Mouse (Mus musculus) embryonic facial prominence, embryonic 10.5 days (tissue): ENCODE results near the gene Trabd2b. TPM values are rescaled to one million over a fixed set of nuclear protein-coding genes. Genes with fewer than 3 reads are reported as not detected.

Experiments
- DNase-seq: peaks from one replicate; pipeline ENCODE4 v3.0.0-alpha.2; 2017; ENCODE audit warnings: low spot score
- H3K27ac ChIP-seq: fragments of 300-500 bp; sonication (generic); replicated peaks from 2 replicates; pipeline ENCODE4 v1.5.1; 2016; ENCODE audit warnings: mild to moderate bottlenecking
- H3K27me3 ChIP-seq: fragments of 300-500 bp; sonication (generic); replicated peaks from 2 replicates; pipeline ENCODE4 v1.6.1; 2016; ENCODE audit warnings: low read depth, mild to moderate bottlenecking; ENCODE audit not compliant: poor library complexity, severe bottlenecking
- H3K36me3 ChIP-seq: fragments of 300-500 bp; sonication (generic); replicated peaks from 2 replicates; pipeline ENCODE4 v1.6.1; 2016; ENCODE audit warnings: mild to moderate bottlenecking, moderate library complexity
- H3K4me1 ChIP-seq: fragments of 300-500 bp; sonication (generic); 2 replicates; pipeline ENCODE4 v1.6.1; 2016
- H3K4me3 ChIP-seq: fragments of 300-500 bp; sonication (generic); 2 replicates; pipeline ENCODE4 v1.5.1; 2016; ENCODE audit warnings: mild to moderate bottlenecking, moderate library complexity
- H3K9me3 ChIP-seq: fragments of 300-500 bp; sonication (generic); 2 replicates; pipeline ENCODE4 v1.6.1; 2016; ENCODE audit warnings: mild to moderate bottlenecking
- WGBS: fragments of 180-500 bp; shearing (Covaris S2); methylation state at CpG from one replicate; pipeline ENCODE4 v1.1.7; 2016; 5-methylcytosine and 5-hydroxymethylcytosine counted together
- polyA plus RNA-seq: library from polyadenylated mRNA; unstranded; fragments of >200 nt; fragmentation: Nextera tagmentation; extraction: Ambion mirVana; gene quantifications from 2 replicates; pipeline ENCODE4 v1.2.1, GENCODE M21; 2016

The Trabd2b gene
- polyA plus RNA-seq, 1 experiment from 2014 or later = 0.81 TPM

- Histone ChIP-seq H3K4me3 (no peak overlapping the region), H3K36me3 (no peaks in the 10 kb centered on the region), H3K9me3 (no peaks in the 10 kb centered on the region), H3K4me1 (peaks cover 44% of the 10 kb centered on the region), H3K27ac (no peak overlapping the region), H3K27me3 (peaks cover 97% of the 10 kb centered on the region)
- 74% methylated on average over 9 of the region's 9 CpGs for WGBS
- no peak for DNase-seq
These were observed 257.8 kb downstream of the Trabd2b start for GRCm38 (mm10) chr4:114664063-114665036.

Other genes with a start within 250 kb of the Trabd2b start
- not detected in 2 replicates for gene Skint11, start 243.3 kb upstream of the Trabd2b start, polyA plus RNA-seq